ENCODE assay signal across 19 mouse cellular contexts in genomic region chr4:126246202-126246889, GRCm38 (mm10). TPM values are rescaled to one million over a fixed set of nuclear protein-coding genes. Genes with fewer than 3 reads are reported as not detected.
DNase-seq lines count a peak whose midpoint lies in the region; TF ChIP-seq lines count a peak whose summit lies in the region.
"Had no signal": no experiment of that assay in that cellular context is flagged by ENCODE, and none has a peak within 500 bp of the region (broad histone marks: within the 10 kb centered on the region; RNA-seq: fewer than 3 reads in every experiment).

No protein-coding gene starts in this region.

- intact Hi-C loops in gastrocnemius, adult 2 months (cut with DNase I), result no loop called here
- intact Hi-C loops in left cerebral cortex, postnatal 25 days (cut with DNase I), result no loop called here
- intact Hi-C loops in left cerebral cortex, postnatal 4 days (cut with DNase I), result no loop called here
- intact Hi-C loops in left cerebral cortex, postnatal 36 days (cut with DNase I), result no loop called here

- H3K27ac ChIP-seq in gastrocnemius, adult 2 months, result peak overlapping the region; percentile 67
- H3K27ac ChIP-seq: forebrain, embryonic 12.5 days; limb, embryonic 13.5 days; midbrain, embryonic 12.5 days; neural tube, embryonic 13.5 days had no signal

- H3K4me3 ChIP-seq in gastrocnemius, adult 2 months, result no peak overlapping the region
- H3K4me3 ChIP-seq: forebrain, embryonic 12.5 days; limb, embryonic 13.5 days; midbrain, embryonic 12.5 days; neural tube, embryonic 13.5 days had no signal

- DNase-seq in gastrocnemius, adult 2 months, result no peak
- no peak for DNase-seq in gastrocnemius, adult 18-20 months (ENCODE audit: low spot score)
- DNase-seq in left cerebral cortex, postnatal 25 days (ENCODE audit: low spot score in 2 of 2), result peak; percentile 49 to 93
- no peak for DNase-seq in left cerebral cortex, postnatal 4 days
- DNase-seq in R1 (ENCODE audit: low read depth, low spot score), result peak; percentile 34
- peak; percentile 56 to 73 for DNase-seq in left cerebral cortex, postnatal 36 days (ENCODE audit: low spot score in 2 of 2)
- no peak for DNase-seq in adrenal gland, postnatal 36 days
- DNase-seq in retina, postnatal 1 day, result no peak
- DNase-seq: adrenal gland, adult 2 months; cerebellum, adult 11 months; cerebellum, postnatal 14 days; embryo, embryonic 11 days; heart, postnatal 36 days; thymus, adult 18-20 months had no signal

- TF ChIP-seq CTCF in gastrocnemius, adult 2 months (IDR thresholded peaks at IDR 0.05), result no peak

RNA-seq across cellular contexts. Expression of gene Map7d1, which starts 9.8 kb away (rescaled TPM):
- total RNA-seq in gastrocnemius, adult 2 months (2021), result 100 to 1,000 TPM; 177 to 199 TPM
- total RNA-seq in gastrocnemius, adult 18-20 months (2021), result 100 to 1,000 TPM; 185 to 200 TPM
- 100 to 1,000 TPM; 253 to 255 TPM for total RNA-seq in left cerebral cortex, postnatal 25 days (2021)
- total RNA-seq in left cerebral cortex, postnatal 4 days (2021), result 100 to 1,000 TPM; 211 to 214 TPM
- 100 to 1,000 TPM; 288 TPM for total RNA-seq in left cerebral cortex, postnatal 36 days (2021)
- 10 to 100 TPM; 47.7 to 84.9 TPM for total RNA-seq in adrenal gland, postnatal 36 days (2021)

RNA-seq across cellular contexts. Expression of gene Trappc3, which starts 15.8 kb away (rescaled TPM):
- total RNA-seq in gastrocnemius, adult 2 months (2021), result 10 to 100 TPM; 18.6 to 24.3 TPM
- total RNA-seq in gastrocnemius, adult 18-20 months (2021), result 10 to 100 TPM; 21.0 to 26.8 TPM
- total RNA-seq in left cerebral cortex, postnatal 25 days (2021), result 10 to 100 TPM; 77.4 to 79.4 TPM
- total RNA-seq in left cerebral cortex, postnatal 4 days (2021), result 100 to 1,000 TPM; 102 to 105 TPM
- 10 to 100 TPM; 75.7 to 90.0 TPM for total RNA-seq in left cerebral cortex, postnatal 36 days (2021)
- 10 to 100 TPM; 88.7 to 96.5 TPM for total RNA-seq in adrenal gland, postnatal 36 days (2021)

RNA-seq across cellular contexts. Expression of gene Col8a2, which starts 40.2 kb away (rescaled TPM):
- 1 to 10 TPM in 1 of 2 experiments, under 1 TPM in 1; 0.74 to 6.0 TPM for total RNA-seq in gastrocnemius, adult 2 months (2021)
- 1 to 10 TPM in 1 of 2 experiments, under 1 TPM in 1; 0.89 to 1.4 TPM for total RNA-seq in gastrocnemius, adult 18-20 months (2021)
- 1 to 10 TPM; 1.1 to 1.7 TPM for total RNA-seq in left cerebral cortex, postnatal 25 days (2021)
- total RNA-seq in left cerebral cortex, postnatal 4 days (2021), result 1 to 10 TPM; 2.2 to 3.4 TPM
- 1 to 10 TPM; 1.6 to 1.7 TPM for total RNA-seq in left cerebral cortex, postnatal 36 days (2021)
- 1 to 10 TPM; 3.0 to 3.2 TPM for total RNA-seq in adrenal gland, postnatal 36 days (2021)
- total RNA-seq: megakaryocyte progenitor cell, adult 5-6 weeks had no signal

RNA-seq across cellular contexts. Expression of gene Thrap3, which starts 43.8 kb away (rescaled TPM):
- 100 to 1,000 TPM; 102 to 108 TPM for total RNA-seq in gastrocnemius, adult 2 months (2021)
- total RNA-seq in gastrocnemius, adult 18-20 months (2021), result 100 to 1,000 TPM in 1 of 2 experiments, 10 to 100 TPM in 1; 94.1 to 101 TPM
- total RNA-seq in left cerebral cortex, postnatal 25 days (2021), result 100 to 1,000 TPM; 133 to 147 TPM
- 100 to 1,000 TPM; 165 TPM for total RNA-seq in left cerebral cortex, postnatal 4 days (2021)
- 100 to 1,000 TPM; 134 to 159 TPM for total RNA-seq in left cerebral cortex, postnatal 36 days (2021)
- total RNA-seq in adrenal gland, postnatal 36 days (2021), result 100 to 1,000 TPM; 186 to 192 TPM

Comparison
In these comparisons a context has a peak if more than half of its experiments do, and no peak if none do; other contexts are left out.
1. DNase-seq: peak in left cerebral cortex, postnatal 25 days (2 of 2), R1 (single experiment) and left cerebral cortex, postnatal 36 days (2 of 2); none in gastrocnemius, adult 2 months (single experiment), gastrocnemius, adult 18-20 months (single experiment), left cerebral cortex, postnatal 4 days (single experiment), adrenal gland, postnatal 36 days (0 of 2) and retina, postnatal 1 day (single experiment).